Mouse (Mus musculus) embryo, embryonic 10 days (tissue): ENCODE measurements around the gene P2rx5.
A peak's percentile ranks its signal among the peaks of the same experiment; 100 is the strongest.

ENCODE experiments used
- DNase-seq: peaks from one replicate; pipeline ENCODE4 v3.0.0-alpha.2; 2015; ENCODE audit warnings: low spot score

Gene P2rx5

DNA sequence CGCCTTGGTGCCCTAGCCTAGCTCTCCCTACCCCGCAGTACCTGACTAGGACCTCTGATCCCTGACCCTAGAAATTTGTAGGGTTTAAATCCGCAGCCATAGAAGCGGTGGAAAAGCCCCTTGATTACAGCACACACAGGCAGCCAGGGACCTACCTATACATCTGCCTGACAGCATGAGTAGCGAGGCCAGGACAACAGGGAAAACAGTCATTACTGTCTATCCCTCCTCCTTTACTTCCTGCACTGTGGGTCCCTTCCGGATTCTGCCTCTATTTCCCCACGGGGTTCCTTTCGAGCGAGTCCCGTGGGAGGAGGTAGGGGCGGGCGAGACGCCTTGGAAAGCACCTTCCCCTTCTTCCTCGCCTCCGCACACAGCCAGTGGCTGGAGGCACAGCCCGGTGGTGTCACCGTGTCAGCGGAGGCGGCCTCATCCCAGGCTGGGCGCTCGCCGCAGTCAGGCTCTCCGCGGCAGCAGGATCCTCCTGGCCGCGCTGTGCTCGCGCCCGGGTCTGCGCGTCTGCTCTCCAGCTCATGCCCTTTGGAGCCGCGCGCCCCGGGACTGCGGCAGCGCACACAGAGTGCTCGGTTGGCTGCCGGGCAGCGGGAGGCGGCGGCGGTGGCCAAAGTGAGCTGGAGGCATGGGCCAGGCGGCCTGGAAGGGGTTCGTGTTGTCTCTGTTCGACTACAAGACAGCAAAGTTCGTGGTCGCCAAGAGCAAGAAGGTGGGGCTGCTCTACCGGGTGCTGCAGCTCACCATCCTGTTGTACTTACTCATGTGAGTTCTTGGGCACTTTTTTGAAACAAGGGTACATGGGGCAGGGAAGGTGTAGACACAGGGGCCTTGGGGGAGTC lies at the start of gene P2rx5:
Gene P2rx5, plus strand, starts transcription at position 465 of the 854 bp plus-strand sequence.
- DNase-seq, result peak; percentile 78

DNA sequence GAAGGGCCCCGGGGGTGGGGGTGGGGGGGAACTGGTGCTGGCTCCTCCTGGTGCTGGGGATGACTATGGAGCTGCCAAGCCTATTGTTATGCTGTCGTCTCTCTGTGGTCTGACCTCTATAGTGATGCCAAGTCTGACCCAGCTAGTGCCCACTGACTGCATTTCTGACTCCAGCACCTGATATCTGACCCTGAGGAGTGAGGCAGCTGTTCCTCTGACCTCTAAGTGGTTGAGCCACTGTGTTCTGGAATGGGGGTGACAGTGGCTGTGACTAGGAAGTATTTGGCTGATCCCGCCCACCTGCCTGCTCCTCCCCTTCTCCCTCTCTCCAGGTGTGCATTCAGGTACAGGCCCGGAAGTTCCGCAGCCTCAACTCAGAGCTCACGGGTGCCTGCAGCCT lies 48.8 kb upstream of the P2rx5 start:
- no peak for DNase-seq

DNA sequence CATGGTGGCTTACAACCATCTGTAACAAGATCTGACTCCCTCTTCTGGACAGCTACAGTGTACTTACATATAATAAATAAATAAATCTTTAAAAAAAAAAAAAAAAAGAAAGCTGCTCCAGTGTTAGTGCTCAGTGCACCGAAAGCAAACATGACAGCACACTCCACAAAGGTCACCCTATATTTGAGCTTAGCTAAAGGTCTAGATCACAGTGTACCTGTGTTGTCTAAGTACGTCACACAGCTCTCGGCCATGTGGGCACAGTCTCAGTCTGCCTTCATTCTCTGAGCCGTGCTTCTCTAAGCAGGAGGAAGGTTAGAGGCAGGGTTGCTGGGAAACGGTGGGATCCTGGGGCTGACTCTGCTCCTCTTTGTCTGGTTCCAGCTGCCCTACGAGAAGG lies 33.7 kb upstream of the P2rx5 start:
- no peak for DNase-seq

DNA sequence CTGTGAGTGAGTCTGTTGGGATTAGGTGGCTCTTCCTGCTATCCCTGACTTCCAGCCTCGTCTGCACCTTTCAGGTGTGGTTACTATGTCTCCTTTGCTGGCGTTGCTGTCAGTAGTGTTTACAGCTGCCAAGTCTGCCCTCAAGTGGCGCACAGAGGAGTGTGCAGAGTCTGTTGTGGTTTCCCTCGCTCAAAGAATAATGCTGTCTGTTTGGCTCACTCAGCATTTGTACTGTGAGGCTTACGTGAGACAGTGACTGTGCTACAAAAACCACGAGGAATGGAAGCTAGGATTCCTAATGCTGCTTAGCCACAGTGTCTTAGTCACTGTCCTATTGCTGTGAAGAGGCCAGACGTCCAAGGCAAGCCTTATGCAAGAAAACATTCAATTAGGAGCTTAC lies 29.2 kb upstream of the P2rx5 start:
- no peak for DNase-seq

DNA sequence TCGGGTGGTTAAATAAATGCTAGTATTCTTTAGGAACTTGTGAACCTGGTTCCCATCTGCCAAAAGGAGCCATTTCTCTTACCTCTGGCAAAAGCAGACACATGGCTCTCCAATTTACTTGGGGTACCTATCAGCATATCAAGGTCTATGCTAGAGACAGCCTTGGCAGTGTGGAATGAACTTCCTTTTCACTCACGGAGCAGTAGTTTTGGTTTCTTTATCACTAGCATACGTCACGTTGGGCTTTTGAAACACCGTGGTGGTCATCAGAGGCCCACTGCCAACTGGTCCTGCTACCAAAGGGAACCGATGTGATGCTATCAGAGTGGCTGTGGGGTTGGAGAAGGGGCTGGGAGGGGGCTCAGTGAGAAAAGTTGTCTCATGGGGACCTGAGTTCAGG lies 27.2 kb upstream of the P2rx5 start:
- no peak for DNase-seq

DNA sequence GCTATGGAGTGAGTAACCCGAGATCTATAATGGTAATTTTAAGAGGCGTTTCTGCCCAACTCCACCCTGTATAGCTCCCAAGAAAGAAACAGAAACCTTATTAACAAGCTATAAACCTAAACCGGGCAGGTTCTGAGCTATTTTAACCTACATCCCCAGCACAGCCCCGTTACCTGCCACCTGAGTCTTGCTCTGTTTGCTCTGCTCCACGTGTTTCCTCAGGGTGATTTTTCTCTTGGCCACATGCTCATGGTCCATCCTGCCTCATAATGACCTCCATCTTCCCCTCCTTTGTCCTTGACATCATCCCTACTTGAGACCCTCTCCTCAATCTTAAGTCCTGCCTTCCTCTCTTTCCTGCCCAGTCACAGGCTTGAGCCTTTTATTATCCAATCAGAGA lies 26.0 kb upstream of the P2rx5 start:
- no peak for DNase-seq

DNA sequence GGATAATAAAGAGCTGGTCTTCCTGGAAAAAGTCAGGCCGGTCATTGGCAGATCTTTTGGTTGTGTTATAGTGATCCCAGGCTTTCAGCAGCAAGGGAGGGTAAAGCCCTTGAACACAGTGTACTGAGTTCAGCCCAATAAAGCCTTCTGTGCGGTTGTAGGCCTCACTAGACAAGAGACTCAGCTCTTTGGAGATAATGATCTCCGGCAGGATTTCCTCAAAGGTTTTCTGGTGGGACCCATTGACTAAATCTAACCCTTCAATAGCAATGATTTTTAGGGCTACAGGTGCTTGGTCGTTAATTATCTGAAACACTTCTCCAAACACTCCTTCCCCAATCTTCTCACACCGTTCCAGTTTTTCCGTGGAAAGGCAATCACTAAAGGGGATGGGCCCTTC lies 23.6 kb upstream of the P2rx5 start:
- no peak for DNase-seq

DNA sequence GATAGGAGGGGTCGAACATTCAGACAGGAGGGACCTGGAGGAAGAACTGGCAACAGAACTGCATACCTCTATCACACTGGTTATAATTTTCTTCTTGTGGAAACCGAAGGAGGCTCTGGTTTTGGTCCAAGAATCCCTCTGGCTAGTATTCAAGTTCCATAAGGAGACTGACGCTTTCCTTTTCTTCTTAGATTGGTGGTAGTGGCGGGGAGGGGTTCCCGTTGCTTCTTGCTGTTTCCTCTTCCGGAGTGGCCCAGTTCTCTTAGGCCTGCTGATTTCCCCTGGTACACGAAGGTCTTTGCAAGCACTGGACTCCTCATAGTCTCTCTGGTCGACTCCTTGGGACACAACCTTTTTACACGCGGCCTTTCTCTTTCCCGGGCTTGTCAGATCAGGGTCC lies 23.1 kb upstream of the P2rx5 start:
- no peak for DNase-seq

DNA sequence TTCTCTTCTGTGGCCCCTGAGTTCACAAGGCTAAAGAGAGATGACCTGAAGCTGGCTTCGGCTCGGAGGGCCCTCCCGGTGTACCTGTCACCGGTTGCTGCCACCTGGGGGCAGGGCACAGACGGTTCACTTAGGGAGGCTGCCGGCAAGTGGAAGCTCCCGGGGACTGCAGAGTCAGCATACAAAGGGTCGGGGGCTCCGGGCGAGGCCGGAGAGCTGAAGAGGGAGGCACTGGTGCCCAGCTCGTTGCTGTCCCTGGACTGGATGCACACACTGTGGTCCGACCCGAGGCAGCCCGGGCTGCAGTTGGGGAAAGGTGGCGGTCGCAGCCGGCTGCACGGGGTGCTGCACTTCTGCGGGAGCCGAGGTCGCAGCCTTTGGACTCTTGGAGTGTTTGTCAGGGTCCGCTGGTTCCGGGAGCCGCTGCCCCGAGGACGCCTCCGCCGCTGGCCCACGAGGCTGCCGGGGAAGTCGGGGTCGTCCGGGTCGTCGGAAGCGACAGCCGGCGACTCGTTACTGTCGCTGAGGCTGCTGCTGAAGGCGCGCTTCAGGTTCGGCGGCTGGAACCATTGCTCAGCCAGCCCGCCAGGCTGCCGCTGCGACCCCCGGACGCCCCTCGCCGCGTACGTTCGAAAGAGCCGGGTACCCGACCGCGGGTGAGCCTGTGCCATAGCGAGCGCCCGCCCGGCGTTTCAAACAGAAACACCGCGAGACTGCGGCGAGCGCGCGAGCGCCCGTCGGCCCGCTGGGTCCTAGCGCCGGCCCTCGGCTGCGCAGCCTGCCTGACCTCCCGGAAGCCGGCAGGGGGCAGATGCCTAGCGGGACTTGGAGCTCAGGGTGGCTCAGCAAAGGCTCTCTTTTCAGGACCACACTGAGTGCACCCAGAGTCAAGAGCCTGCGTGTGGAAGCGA lies 22.4 kb upstream of the P2rx5 start, which contains the start of gene Haspin:
Gene Haspin, minus strand, starts transcription at position 704 of the 911 bp plus-strand sequence.
- DNase-seq, result peak; percentile 91

DNA sequence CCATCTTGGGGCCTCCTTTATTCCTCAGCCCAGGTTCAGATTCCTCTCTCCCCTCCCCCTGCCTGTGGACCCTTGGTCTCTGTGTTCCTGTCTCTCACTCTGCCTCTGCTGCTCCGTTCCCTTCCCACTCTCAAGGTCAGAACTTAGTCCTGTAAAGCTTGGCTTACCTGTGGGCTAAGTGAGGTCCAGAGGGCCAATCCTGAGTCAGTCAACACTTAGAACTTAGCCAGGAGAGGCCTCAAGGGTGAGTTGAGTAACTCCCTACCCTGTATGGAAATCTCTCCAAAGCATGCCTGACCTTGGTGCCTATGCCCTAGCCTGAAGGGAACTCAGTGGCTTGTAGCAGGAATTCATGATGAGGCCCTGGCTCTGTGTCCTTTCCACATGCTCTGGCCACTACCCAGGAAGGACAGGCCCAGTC lies 15.9 kb upstream of the P2rx5 start:
- no peak for DNase-seq

DNA sequence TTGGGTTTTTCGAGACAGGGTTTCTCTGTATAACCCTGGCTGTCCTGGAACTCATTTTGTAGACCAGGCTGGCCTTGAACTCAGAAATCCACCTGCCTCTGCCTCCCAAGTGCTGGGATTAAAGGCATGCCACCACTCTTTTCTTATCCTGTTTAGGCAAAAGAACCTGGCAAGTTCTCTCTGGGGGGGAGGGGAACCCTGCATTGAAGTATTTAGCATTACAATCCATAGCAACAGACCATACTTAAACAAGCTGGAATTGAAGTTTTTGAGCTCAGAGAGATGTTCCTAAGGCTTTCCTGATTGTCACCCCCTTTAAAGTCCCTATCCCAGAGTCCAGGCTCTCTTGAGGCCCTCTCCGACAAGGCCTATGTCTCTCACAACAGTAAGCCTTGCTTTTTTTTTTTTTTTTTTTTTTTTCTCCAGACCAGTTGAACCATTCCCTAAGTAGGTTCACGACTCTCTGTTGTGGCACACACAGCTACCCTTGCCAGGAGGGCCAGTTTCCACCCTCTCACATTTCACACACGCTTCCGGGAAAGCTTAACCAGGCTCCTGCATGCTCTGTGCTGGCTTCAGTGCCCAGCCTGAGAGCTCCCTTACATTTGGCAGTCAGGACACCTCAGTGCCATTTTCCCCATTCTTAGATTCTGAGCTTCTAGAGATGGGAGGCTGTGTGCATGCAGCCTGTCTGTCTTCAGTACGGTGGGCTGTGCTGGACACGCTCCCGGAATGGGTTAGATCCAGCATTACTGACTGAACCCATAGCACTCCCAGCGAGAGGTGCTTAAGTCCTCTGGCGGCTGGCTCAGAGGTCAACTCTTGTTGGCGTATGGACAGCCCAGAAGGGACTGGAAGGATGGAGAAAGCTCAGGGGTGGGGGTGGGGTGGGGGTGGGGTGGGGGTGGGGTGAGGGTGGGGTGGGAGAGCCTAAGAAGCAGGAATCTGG lies 13.9 kb upstream of the P2rx5 start:
- no peak for DNase-seq

DNA sequence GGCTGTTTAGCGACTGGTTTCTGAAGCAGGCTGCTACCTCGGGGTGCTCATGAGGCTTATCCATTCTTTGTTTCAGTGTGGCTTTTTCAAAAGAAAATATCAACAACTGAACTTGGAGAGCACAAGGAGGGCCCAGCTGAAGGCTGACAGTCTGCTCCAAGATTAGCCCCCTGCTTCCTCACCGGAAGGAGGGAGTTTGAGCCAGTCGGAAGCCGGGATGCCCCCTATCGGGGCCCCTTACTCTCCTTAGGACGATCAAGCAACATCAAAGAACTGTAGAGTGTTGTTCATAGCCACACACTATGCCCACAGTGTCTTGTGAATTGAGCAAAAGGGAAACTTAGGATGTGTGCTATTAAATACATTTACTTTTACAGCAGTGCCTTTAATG lies 13.3 kb upstream of the P2rx5 start:
- DNase-seq, result no peak

DNA sequence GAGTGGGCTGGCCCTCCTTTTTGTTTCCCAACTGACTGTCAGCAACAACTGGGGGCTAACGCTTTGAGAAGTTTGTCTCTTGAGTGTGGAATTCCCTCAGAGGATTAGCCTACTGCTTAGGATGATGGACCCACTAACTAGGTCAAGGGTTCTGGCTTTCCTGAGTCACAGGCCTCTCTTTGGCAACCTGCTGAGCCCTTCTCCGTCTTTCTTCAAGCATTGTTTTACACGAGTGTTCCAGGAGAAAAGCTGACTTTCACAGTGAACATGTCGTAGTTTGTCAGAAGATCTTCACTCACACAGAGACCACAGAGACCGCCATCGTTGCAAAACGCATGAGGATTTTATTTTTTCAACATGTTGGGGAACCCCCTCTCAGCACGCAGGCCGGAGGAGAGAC lies 12.0 kb upstream of the P2rx5 start:
- no peak for DNase-seq

DNA sequence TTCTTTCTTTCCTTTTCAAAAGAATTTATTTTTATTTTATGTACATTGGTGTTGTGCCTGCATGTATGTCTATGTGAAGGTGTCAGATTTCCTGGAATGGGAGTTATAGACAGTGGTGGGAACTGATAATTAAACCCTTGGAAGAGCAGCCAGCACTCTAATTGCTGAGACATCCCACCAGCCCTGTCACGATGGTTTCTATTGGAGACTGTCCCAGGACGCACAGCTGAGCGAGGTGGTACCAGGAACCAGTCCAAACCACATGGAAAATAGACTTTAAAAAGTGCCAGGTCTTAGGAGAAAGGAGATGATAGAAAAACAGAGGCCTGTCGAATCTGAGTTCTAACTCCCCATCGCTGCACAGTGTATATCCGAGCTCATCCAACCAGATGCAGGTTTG lies 5.2 kb upstream of the P2rx5 start:
- DNase-seq, result no peak

DNA sequence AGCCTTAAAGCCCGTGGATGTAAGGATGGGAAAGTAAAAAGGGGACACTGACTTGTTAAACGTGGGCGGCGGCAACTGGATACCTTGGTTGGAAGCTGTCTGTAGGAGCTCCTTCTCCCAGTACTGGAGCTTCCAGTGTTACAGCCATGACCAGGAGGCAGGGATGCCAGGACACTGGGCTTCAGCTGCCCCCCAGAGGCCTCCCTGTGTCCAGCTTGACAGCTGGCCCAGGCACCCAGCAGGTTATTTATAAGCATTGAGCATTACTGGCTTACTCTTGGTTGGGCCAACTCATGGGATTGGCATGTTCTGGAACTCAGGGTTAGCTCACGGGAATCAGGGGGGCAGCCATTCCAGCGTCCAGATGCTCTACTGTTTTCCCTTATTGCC lies 585 bp downstream of the P2rx5 start:
- DNase-seq, result peak; percentile 27

DNA sequence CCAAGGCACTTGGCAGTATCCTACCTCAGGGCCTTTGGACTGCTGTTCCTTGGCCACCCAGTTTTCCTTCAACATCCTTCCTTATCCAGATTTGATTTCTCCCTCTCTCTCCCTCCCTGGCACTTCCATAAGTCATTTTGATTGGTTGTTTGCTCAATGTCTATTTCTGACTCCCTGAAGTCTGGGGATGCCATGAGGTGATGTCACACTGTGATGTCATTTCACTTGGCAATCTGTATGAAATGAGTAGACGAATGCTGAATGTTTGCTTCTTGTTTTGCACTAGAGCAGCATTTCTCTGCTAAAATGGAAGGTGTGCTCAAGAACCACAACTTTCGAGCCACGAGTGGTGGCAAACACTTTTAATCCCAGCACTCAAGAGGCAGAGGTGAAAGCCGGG lies 1.4 kb downstream of the P2rx5 start:
- DNase-seq, result no peak

DNA sequence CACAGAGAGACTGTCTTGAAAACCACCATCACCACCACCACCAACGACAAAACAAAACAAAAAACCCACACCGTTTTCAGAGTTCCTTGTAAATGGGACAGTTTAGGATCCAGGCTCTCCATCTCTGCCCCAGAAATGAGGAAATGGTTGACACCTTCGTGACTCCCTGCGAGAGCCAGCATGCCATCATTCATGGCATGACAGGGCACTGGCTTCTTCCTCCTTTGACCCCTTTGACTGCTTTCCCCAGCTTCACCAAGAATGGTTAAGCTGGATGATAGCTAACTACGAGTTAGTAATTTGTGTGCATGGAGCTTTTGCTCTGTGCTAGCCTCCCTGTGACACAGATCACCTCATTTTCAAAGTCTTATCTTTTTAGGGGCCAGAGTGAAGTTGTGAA lies 2.1 kb downstream of the P2rx5 start:
- DNase-seq, result no peak

DNA sequence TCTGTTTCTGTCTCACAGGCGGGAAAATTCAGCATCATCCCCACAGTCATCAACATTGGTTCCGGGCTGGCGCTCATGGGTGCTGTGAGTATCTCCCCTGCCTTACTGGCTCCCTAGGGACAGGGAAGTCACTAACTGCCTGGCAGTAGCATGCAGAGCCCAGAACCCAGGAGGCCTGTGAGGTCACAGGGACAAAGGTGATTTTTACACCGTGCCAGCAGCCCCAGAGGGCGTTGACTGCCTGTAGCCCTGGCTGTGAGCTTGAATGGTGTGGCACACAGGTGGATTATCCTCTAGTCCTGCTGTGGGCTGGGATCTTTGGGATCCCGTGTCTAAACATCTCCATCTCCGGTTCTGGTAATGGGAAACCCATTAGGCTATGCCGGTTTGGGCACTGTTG lies 7.8 kb downstream of the P2rx5 start:
- DNase-seq, result no peak

DNA sequence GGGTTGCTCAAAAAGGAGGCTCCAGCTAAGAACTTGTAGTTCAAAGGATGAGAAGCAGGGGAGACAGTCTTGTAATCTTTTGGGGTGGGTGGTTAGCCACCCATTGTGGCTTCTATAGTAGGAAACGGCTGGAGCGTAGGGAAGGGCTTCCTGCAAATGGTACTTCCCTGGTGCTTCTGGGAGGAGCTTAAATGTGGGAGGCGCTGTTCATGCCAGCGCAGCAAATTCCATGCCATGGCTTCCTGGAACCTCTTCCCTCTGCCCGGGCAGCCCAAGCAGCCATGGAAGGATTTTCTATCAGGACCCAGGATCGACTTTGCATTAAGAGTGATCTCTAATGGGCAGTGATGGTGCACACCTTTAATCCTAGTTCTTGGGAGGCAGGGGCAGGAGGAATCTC lies 8.4 kb downstream of the P2rx5 start:
- DNase-seq, result no peak

DNA sequence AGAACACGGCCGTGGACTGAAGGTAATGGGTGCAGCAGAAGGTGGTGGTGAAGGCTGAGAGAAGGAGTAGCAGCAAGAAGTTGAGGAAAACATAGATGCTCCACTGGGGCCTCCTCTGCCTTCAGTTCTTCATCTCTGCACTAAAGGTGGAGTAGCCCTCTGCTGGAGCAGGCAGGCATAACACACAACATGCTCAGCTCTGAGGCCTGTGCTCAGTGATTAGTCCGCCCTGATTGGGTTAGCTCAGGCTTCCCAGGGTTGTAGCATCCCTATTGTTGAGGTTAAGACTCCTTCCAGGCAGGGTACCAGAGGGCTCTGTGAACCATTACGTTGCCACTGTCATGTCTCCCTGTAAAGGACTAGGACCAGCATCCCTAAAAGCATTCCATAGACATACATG lies 9.0 kb downstream of the P2rx5 start:
- DNase-seq, result peak; percentile 83

DNA sequence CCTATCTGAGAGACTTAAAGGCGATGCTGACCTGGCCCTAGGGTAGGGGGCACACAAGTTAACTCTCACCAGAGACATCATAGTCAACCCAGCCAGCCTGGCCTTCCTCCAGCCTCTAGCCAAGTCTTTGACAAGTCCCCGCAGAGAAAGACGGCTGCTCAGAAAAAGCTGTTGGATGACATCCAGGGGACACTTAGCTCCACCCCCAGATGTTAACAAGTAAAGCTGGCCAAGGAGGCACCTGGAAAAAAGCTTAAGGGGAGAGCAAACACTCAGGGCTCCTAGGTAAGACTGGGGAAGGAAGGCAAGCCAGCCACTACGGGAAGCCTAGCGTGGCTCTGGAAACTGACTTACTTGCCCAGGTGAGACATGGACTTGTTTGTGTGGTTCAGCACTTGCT lies 12.0 kb downstream of the P2rx5 start:
- DNase-seq, result no peak

DNA sequence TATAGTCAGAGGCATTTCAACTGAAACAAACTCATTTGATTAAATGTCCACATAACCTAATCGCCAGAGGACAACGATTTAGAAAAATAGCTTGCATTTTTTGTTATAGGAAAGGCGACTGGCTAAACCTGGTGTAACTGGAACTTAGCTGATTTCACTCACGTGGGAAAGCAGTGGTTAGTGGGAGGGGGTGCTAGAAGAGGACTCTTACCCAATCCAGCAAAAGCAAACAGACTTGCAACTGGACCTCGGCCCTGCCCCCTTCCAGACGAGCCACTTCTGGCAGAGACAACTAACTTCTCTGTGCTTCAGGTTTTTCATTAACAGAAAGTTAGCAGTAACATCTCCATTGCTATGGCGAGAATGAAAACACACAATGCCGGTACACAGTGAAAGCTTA lies 15.4 kb downstream of the P2rx5 start:
- peak; percentile 33 for DNase-seq
